Mouse (Mus musculus): Measurements from ENCODE around the gene Sco2. TPM values are rescaled to one million over a fixed set of nuclear protein-coding genes. Genes with fewer than 3 reads are reported as not detected.

Gene Sco2
- polyA plus RNA-seq, 2 experiments, result 7.5 to 19.8 TPM

- H3K36me3 ChIP-seq (ENCODE audit: control insufficient read depth, insufficient read depth, low read length), result no peaks in the 10 kb centered on the region
- no peak overlapping the region for H3K9ac ChIP-seq (ENCODE audit: low read depth, low read length, severe bottlenecking)
- H3K4me3 ChIP-seq (replicated peaks; ENCODE audit: low read length), result no peak overlapping the region
- DNase-seq (ENCODE audit: low spot score) (no peak), ATAC-seq (ENCODE audit: low FRiP score, low read depth) (no peak)
- H3K27ac ChIP-seq (replicated peaks; ENCODE audit: low read depth, low read length), result no peak overlapping the region
- no peaks in the 10 kb centered on the region for H3K9me3 ChIP-seq (ENCODE audit: control insufficient read depth, low read length)
- H3K4me2 ChIP-seq (replicated peaks; ENCODE audit: low read depth, low read length, severe bottlenecking), result no peak overlapping the region
- no peaks in the 10 kb centered on the region; the same call in 1 of the 2 replicates for H3K4me1 ChIP-seq (ENCODE audit: control insufficient read depth, insufficient read depth, low read length)
- no peaks in the 10 kb centered on the region for H3K27me3 ChIP-seq (ENCODE audit: control insufficient read depth, insufficient read depth, low read length)
- WGBS, result 91% methylated on average over 10 of the region's 10 CpGs
- TF ChIP-seq POLR2A (IDR thresholded peaks at IDR 0.05; ENCODE audit: borderline replicate concordance, extremely low read depth, insufficient read depth, insufficient read length), result no peak
Measured at GRCm38 (mm10) chr15:89390081-89390480, 16.4 kb upstream of the Sco2 start.

GRCm38 (mm10) chr15:89387127-89387526 is 13.5 kb upstream of the Sco2 start:
- no peak overlapping the region for H3K4me3 ChIP-seq (replicated peaks; ENCODE audit: low read length)
- H3K27ac ChIP-seq (replicated peaks; ENCODE audit: low read depth, low read length), result no peak overlapping the region
- DNase-seq (ENCODE audit: low spot score) (no peak), ATAC-seq (ENCODE audit: low FRiP score, low read depth) (no peak)
- no peaks in the 10 kb centered on the region for H3K36me3 ChIP-seq (ENCODE audit: control insufficient read depth, insufficient read depth, low read length)
- TF ChIP-seq POLR2A (IDR thresholded peaks at IDR 0.05; ENCODE audit: borderline replicate concordance, extremely low read depth, insufficient read depth, insufficient read length), result no peak
- no peaks in the 10 kb centered on the region for H3K4me1 ChIP-seq (ENCODE audit: control insufficient read depth, insufficient read depth, low read length)
- H3K4me2 ChIP-seq (replicated peaks; ENCODE audit: low read depth, low read length, severe bottlenecking), result no peak overlapping the region
- H3K9me3 ChIP-seq (ENCODE audit: control insufficient read depth, low read length), result no peaks in the 10 kb centered on the region
- no peaks in the 10 kb centered on the region for H3K27me3 ChIP-seq (ENCODE audit: control insufficient read depth, insufficient read depth, low read length)
- WGBS, result 41% methylated on average over 12 of the region's 12 CpGs
- no peak overlapping the region for H3K9ac ChIP-seq (ENCODE audit: low read depth, low read length, severe bottlenecking)

- Histone ChIP-seq H3K4me3 (replicated peaks; ENCODE audit: low read length) (no peak within 1 kb of the TSS), H3K36me3 (ENCODE audit: control insufficient read depth, insufficient read depth, low read length) (no peaks in the 10 kb centered on the region), H3K4me2 (replicated peaks; ENCODE audit: low read depth, low read length, severe bottlenecking) (no peak within 1 kb of the TSS), H3K27ac (replicated peaks; ENCODE audit: low read depth, low read length) (no peak within 1 kb of the TSS), H3K9ac (ENCODE audit: low read depth, low read length, severe bottlenecking) (no peak within 1 kb of the TSS), H3K27me3 (ENCODE audit: control insufficient read depth, insufficient read depth, low read length) (peaks cover 12% of the 10 kb centered on the region), H3K4me1 (ENCODE audit: control insufficient read depth, insufficient read depth, low read length) (no peaks in the 10 kb centered on the region), H3K9me3 (ENCODE audit: control insufficient read depth, low read length) (no peaks in the 10 kb centered on the region)
- WGBS, result 89% methylated on average over 7 of the region's 7 CpGs
- no peak for ATAC-seq (ENCODE audit: low FRiP score, low read depth)
- DNase-seq (ENCODE audit: low spot score), result no peak
- no peak for TF ChIP-seq POLR2A (IDR thresholded peaks at IDR 0.05; ENCODE audit: borderline replicate concordance, extremely low read depth, insufficient read depth, insufficient read length)
Measured at GRCm38 (mm10) chr15:89384617-89385016, 11.0 kb upstream of the Sco2 start, which contains the start of gene Klhdc7b. Gene Klhdc7b (plus strand): TSS chr15:89384917.

- no peak for DNase-seq (ENCODE audit: low spot score)
- peaks cover 14% of the 10 kb centered on the region for H3K4me1 ChIP-seq (ENCODE audit: control insufficient read depth, insufficient read depth, low read length)
- WGBS, result 10% methylated on average over 10 of the region's 10 CpGs
Measured at GRCm38 (mm10) chr15:89379429-89379828, 5.8 kb upstream of the Sco2 start.

GRCm38 (mm10) chr15:89378831-89379401 is 5.3 kb upstream of the Sco2 start, which contains the start of gene Odf3b:
Gene Odf3b (minus strand): TSS chr15:89379282.
- Histone ChIP-seq H3K27ac (replicated peaks; ENCODE audit: low read depth, low read length) (no peak within 1 kb of the TSS), H3K4me3 (replicated peaks; ENCODE audit: low read length) (peak within 1 kb of the TSS; percentile 35), H3K36me3 (ENCODE audit: control insufficient read depth, insufficient read depth, low read length) (no peaks in the 10 kb centered on the region), H3K9ac (ENCODE audit: low read depth, low read length, severe bottlenecking) (peak within 1 kb of the TSS; percentile 48), H3K9me3 (ENCODE audit: control insufficient read depth, low read length) (no peaks in the 10 kb centered on the region), H3K4me2 (replicated peaks; ENCODE audit: low read depth, low read length, severe bottlenecking) (peak within 1 kb of the TSS; percentile 67), H3K27me3 (ENCODE audit: control insufficient read depth, insufficient read depth, low read length) (peaks cover 51% of the 10 kb centered on the region), H3K4me1 (ENCODE audit: control insufficient read depth, insufficient read depth, low read length) (peaks cover 18% of the 10 kb centered on the region)
- WGBS, result 1% methylated on average over 29 of the region's 33 CpGs
- TF ChIP-seq POLR2A (IDR thresholded peaks at IDR 0.05; ENCODE audit: borderline replicate concordance, extremely low read depth, insufficient read depth, insufficient read length), result no peak
- no peak for ATAC-seq (ENCODE audit: low FRiP score, low read depth)
- no peak for DNase-seq (ENCODE audit: low spot score)

More at GRCm38 (mm10) chr15:89379429-89379828, 5.8 kb upstream of the Sco2 start:
- no peak for ATAC-seq (ENCODE audit: low FRiP score, low read depth)
- H3K27me3 ChIP-seq (ENCODE audit: control insufficient read depth, insufficient read depth, low read length), result peaks cover 51% of the 10 kb centered on the region
- H3K27ac ChIP-seq (replicated peaks; ENCODE audit: low read depth, low read length), result no peak overlapping the region
- no peak for TF ChIP-seq POLR2A (IDR thresholded peaks at IDR 0.05; ENCODE audit: borderline replicate concordance, extremely low read depth, insufficient read depth, insufficient read length)
- peak overlapping the region; percentile 48; the same call in 1 of the 2 replicates for H3K9ac ChIP-seq (ENCODE audit: low read depth, low read length, severe bottlenecking)
- H3K4me2 ChIP-seq (replicated peaks; ENCODE audit: low read depth, low read length, severe bottlenecking), result peak overlapping the region; percentile 67
- H3K4me3 ChIP-seq (replicated peaks; ENCODE audit: low read length), result peak overlapping the region; percentile 35
- no peaks in the 10 kb centered on the region for H3K36me3 ChIP-seq (ENCODE audit: control insufficient read depth, insufficient read depth, low read length)
- no peaks in the 10 kb centered on the region for H3K9me3 ChIP-seq (ENCODE audit: control insufficient read depth, low read length)
